Mouse (Mus musculus) neural tube, embryonic 11.5 days (tissue): ENCODE results near the gene Dgkg. TPM values are rescaled to one million over a fixed set of nuclear protein-coding genes. Genes with fewer than 3 reads are reported as not detected.

ENCODE experiments used
- ATAC-seq: fragments of 200-750 bp; cut with Nextera tagmentation; 2 replicates; pipeline ENCODE4 v1.8.0; 2017; ENCODE audit warnings: moderate number of reproducible peaks, mild to moderate bottlenecking, moderate TSS enrichment, moderate library complexity; ENCODE audit not compliant: insufficient read depth, low FRiP score, low TSS enrichment
- DNase-seq: peaks from one replicate; pipeline ENCODE4 v3.0.0-alpha.2; 2015; ENCODE audit warnings: low spot score
- H3K27ac ChIP-seq: fragments of 300-500 bp; sonication (generic); 2 replicates; pipeline ENCODE4 v1.5.1; 2014; ENCODE audit warnings: low read depth, mild to moderate bottlenecking, low read length
- H3K27me3 ChIP-seq: fragments of 300-500 bp; sonication (generic); 2 replicates; pipeline ENCODE4 v1.6.1; 2014; ENCODE audit warnings: mild to moderate bottlenecking, low read length, mixed read lengths; ENCODE audit not compliant: control insufficient read depth, insufficient read depth
- H3K36me3 ChIP-seq: fragments of 300-500 bp; sonication (generic); 2 replicates; pipeline ENCODE4 v1.6.1; 2014; ENCODE audit warnings: mild to moderate bottlenecking, low read length, moderate library complexity, mixed read lengths; ENCODE audit not compliant: control insufficient read depth, insufficient read depth
- H3K4me1 ChIP-seq: fragments of 300-500 bp; sonication (generic); 2 replicates; pipeline ENCODE4 v1.6.1; 2014; ENCODE audit warnings: low read length, mixed read lengths; ENCODE audit not compliant: control insufficient read depth, insufficient read depth
- H3K4me2 ChIP-seq: fragments of 300-500 bp; sonication (generic); 2 replicates; pipeline ENCODE4 v1.6.1; 2014; ENCODE audit warnings: low read depth, mild to moderate bottlenecking, moderate library complexity
- H3K4me3 ChIP-seq: fragments of 300-500 bp; sonication (generic); 2 replicates; pipeline ENCODE4 v1.5.1; 2014; ENCODE audit warnings: low read depth, low read length
- H3K9ac ChIP-seq: fragments of 300-500 bp; sonication (generic); 2 replicates; pipeline ENCODE4 v1.6.1; 2014; ENCODE audit warnings: mild to moderate bottlenecking, low read length
- H3K9me3 ChIP-seq: fragments of 300-500 bp; sonication (generic); 2 replicates; pipeline ENCODE4 v1.6.1; 2016; ENCODE audit warnings: low read length; ENCODE audit not compliant: control insufficient read depth
- WGBS: fragments of 180-500 bp; shearing (Covaris S2); extraction: QIAGEN DNeasy Blood & Tissue Kit; methylation state at CpG from one replicate; pipeline ENCODE4 v1.1.7; 2014; 5-methylcytosine and 5-hydroxymethylcytosine counted together
- polyA plus RNA-seq: library from polyadenylated mRNA; unstranded; fragments of >200 nt; fragmentation: Nextera tagmentation; extraction: Ambion mirVana; gene quantifications from 2 replicates; pipeline ENCODE4 v1.2.1, GENCODE M21; 2014

The Dgkg gene
- polyA plus RNA-seq, 1 experiment from 2014 or later, result 0.08 TPM

DNA sequence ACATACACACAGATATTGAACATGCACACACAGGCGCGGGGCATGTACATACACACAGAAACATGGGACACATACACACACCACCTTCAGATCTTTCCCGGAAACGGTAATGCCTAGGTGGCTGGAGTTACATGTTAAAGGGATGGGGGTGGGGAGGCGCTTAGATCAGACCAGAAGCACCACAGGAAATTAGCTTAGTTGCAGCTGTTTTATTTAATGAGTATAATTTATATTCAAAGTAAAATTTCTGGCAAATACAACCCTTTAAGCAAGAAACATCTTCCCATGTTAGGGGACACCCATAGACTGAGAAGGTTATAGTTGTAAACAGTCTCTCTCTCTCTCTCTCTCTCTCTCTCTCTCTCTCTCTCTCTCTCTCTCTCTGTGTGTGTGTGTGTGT is 1.8 kb downstream of the Dgkg start:
- H3K9me3 ChIP-seq, result no peaks in the 10 kb centered on the region
- no peak for DNase-seq
- WGBS, result 75% methylated on average over 5 of the region's 5 CpGs
- no peak for ATAC-seq
- H3K27me3 ChIP-seq, result peaks cover 24% of the 10 kb centered on the region
- no peak overlapping the region for H3K27ac ChIP-seq
- H3K36me3 ChIP-seq, result no peaks in the 10 kb centered on the region
- 0 out of 2 replicates have a peak, but pooled peaks cover 8% of the 10 kb centered on the region for H3K4me1 ChIP-seq
- H3K4me2 ChIP-seq, result no peak overlapping the region
- H3K9ac ChIP-seq, result no peak overlapping the region
- H3K4me3 ChIP-seq, result no peak overlapping the region

DNA sequence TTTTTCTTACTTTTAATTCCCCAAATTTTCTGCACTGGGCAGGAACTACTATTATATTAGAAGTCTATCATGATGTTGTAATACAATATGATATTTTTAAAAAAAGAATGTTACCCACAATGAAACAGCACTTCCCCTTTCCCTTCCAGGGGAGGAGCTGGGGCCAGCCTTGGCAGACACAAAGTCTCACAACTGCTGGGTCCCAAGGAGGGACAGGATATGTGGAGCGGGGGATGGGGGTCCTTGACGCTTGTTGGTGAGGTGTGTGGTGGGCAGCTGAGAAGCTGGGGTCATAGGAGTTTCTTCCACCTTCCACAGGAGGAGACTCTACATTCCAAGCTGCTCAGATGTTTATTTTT is 2.6 kb downstream of the Dgkg start:
- Histone ChIP-seq H3K36me3 (no peaks in the 10 kb centered on the region), H3K27me3 (peaks cover 24% of the 10 kb centered on the region), H3K4me3 (no peak overlapping the region), H3K4me2 (no peak overlapping the region), H3K9me3 (no peaks in the 10 kb centered on the region), H3K27ac (no peak overlapping the region), H3K9ac (no peak overlapping the region), H3K4me1 (0 out of 2 replicates have a peak, but pooled peaks cover 8% of the 10 kb centered on the region)
- no peak for ATAC-seq
- 60% methylated on average over 2 of the region's 2 CpGs for WGBS
- no peak for DNase-seq

DNA sequence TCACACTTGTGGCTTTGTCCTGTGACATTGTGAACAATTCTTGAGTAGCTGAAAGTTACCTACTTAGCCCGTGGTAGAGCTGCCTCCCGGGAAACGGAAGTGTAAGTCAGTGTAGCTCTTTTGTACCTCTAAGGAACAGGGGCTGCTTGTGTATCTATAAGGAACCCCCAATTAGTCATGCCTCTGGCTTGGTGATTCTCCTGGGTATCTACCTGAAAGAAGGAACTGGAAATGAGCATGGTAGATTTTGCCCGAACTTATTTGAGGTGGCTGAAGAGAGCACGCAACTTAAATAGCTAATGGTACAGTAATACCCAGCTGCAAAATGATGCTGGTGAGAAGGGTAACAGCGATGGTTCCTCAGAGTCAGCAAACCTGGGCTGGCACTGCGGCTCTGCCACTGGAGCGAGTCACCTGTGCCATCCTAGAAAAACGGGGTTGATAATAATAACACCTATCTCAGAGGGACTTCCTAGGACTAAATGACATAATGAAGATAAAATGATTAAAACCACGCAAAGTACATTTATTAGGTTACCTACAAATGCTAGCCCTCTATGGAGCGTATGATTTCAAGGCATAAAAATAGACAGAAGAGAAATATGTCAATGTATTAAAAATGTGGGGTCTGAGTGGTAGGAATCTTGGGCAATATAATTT is 3.1 kb downstream of the Dgkg start:
- H3K9ac ChIP-seq, result no peak overlapping the region
- peaks cover 24% of the 10 kb centered on the region for H3K27me3 ChIP-seq
- H3K27ac ChIP-seq, result no peak overlapping the region
- DNase-seq, result no peak
- no peaks in the 10 kb centered on the region for H3K36me3 ChIP-seq
- H3K4me3 ChIP-seq, result no peak overlapping the region
- H3K4me1 ChIP-seq, result 0 out of 2 replicates have a peak, but pooled peaks cover 8% of the 10 kb centered on the region
- WGBS, result 89% methylated on average over 11 of the region's 11 CpGs
- no peak overlapping the region for H3K4me2 ChIP-seq
- no peaks in the 10 kb centered on the region for H3K9me3 ChIP-seq
- no peak for ATAC-seq

DNA sequence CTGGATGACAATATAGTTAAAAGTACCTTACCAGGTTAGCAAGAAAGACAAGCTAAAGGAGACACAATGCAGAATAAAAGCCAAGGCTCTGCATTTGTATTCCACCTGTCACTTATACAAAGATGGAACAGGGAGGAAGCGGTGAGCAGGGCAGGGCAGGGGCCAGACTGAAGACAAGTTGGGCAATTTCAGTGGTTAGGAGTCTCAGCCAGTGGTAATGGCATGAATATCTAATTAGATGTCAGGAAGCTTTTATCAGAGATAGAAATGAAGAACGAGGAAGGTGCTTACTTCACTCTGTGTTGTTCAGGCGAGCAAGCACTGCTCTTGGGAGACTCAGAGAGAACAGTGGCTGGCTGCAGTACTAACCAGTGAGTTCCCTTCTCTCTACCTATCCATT is 5.8 kb downstream of the Dgkg start:
- H3K36me3 ChIP-seq, result no peaks in the 10 kb centered on the region
- no peak overlapping the region for H3K4me2 ChIP-seq
- no peaks in the 10 kb centered on the region for H3K9me3 ChIP-seq
- no peak for ATAC-seq
- H3K27me3 ChIP-seq, result peaks cover 11% of the 10 kb centered on the region
- H3K27ac ChIP-seq, result no peak overlapping the region
- no peak for DNase-seq
- no peak overlapping the region for H3K9ac ChIP-seq
- 65% methylated on average over 3 of the region's 3 CpGs for WGBS
- 0 out of 2 replicates have a peak, but pooled peaks cover 5% of the 10 kb centered on the region for H3K4me1 ChIP-seq
- H3K4me3 ChIP-seq, result no peak overlapping the region

DNA sequence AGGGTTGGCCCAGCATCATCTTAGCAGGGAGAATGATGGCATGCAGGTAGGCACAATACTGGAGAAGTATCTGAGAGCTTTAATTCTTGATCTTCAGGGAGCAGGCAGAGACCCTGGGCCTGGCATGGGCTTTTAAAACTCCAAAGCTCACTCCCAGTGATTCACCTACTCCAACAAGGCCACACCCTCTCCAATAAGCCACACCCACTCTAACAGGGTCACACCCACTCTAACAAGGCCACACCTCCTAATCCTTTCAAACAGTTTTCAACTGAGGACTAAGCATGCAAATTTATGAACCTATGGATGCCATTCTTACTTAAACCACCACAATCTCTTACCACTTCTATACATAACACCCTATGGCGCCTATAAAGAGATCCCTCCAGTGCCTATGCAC is 11.8 kb downstream of the Dgkg start:
- WGBS, result 85% methylated on average over 1 of the region's 1 CpGs
- no peak overlapping the region for H3K27ac ChIP-seq
- no peak for DNase-seq
- H3K27me3 ChIP-seq, result no peaks in the 10 kb centered on the region
- H3K4me3 ChIP-seq, result no peak overlapping the region
- no peaks in the 10 kb centered on the region for H3K36me3 ChIP-seq
- no peaks in the 10 kb centered on the region for H3K4me1 ChIP-seq
- H3K9ac ChIP-seq, result no peak overlapping the region
- ATAC-seq, result no peak
- no peaks in the 10 kb centered on the region for H3K9me3 ChIP-seq
- H3K4me2 ChIP-seq, result no peak overlapping the region

- ATAC-seq, result no peak
- H3K9ac ChIP-seq, result no peak overlapping the region
- no peaks in the 10 kb centered on the region for H3K4me1 ChIP-seq
- no peaks in the 10 kb centered on the region for H3K9me3 ChIP-seq
- H3K4me2 ChIP-seq, result no peak overlapping the region
- 71% methylated on average over 8 of the region's 8 CpGs for WGBS
- H3K4me3 ChIP-seq, result no peak overlapping the region
- H3K27ac ChIP-seq, result no peak overlapping the region
- no peaks in the 10 kb centered on the region for H3K27me3 ChIP-seq
- H3K36me3 ChIP-seq, result no peaks in the 10 kb centered on the region
- no peak for DNase-seq
These were observed 13.6 kb downstream of the Dgkg start for GRCm38 (mm10) chr16:22643460-22643859.

GRCm38 (mm10) chr16:22642953-22643352 is 14.1 kb downstream of the Dgkg start:
- Histone ChIP-seq H3K4me2 (no peak overlapping the region), H3K27me3 (no peaks in the 10 kb centered on the region), H3K9me3 (no peaks in the 10 kb centered on the region), H3K36me3 (no peaks in the 10 kb centered on the region), H3K9ac (no peak overlapping the region), H3K4me1 (no peaks in the 10 kb centered on the region), H3K4me3 (no peak overlapping the region), H3K27ac (no peak overlapping the region)
- no peak for DNase-seq
- 87% methylated on average over 6 of the region's 6 CpGs for WGBS
- ATAC-seq, result no peak

DNA sequence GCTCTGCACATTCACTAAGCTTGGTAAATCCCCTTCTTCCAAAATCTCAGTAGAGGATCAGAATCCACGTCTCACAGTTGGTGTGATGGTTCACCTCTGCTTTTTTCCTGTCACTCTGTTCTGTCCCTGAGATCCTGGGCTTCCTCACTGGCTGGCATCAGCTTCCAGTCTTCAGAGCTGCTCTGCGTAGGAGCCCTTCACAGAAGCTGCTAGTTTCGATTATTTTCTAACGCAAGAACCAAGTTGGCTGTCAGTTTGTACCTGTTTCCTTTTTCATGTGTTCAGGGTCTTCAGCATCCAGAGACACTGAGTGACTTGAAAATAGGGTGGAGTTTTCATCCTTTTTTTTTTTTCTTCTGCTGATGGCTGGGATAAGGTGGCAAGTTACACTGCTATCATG is 15.0 kb downstream of the Dgkg start:
- Histone ChIP-seq H3K4me3 (no peak overlapping the region), H3K27me3 (no peaks in the 10 kb centered on the region), H3K9ac (no peak overlapping the region), H3K27ac (no peak overlapping the region), H3K36me3 (no peaks in the 10 kb centered on the region), H3K4me2 (no peak overlapping the region), H3K4me1 (no peaks in the 10 kb centered on the region), H3K9me3 (no peaks in the 10 kb centered on the region)
- DNase-seq, result no peak
- WGBS, result 78% methylated on average over 4 of the region's 4 CpGs
- ATAC-seq, result no peak

DNA sequence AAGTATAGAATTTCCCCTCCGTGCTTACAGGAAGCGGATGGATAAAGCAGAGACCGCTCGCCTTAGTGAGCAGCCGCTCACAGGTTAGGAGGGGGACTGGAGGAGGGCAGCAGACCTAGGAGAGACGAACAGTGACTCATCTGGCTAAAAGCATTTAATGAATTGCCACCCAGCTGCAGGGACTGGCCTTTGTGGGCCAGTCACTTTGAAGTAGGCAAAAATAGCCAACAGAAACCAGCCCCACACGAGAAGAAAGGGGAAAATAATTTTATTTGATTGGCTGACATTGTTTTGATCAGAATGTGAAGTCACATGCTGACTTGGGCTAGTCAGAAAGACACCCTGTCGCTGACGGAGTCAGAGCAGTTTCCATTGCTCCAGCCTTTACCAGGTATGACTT is 15.4 kb downstream of the Dgkg start:
- no peaks in the 10 kb centered on the region for H3K4me1 ChIP-seq
- no peak overlapping the region for H3K9ac ChIP-seq
- H3K27me3 ChIP-seq, result no peaks in the 10 kb centered on the region
- no peak for ATAC-seq
- H3K36me3 ChIP-seq, result no peaks in the 10 kb centered on the region
- no peak overlapping the region for H3K4me3 ChIP-seq
- H3K9me3 ChIP-seq, result no peaks in the 10 kb centered on the region
- no peak overlapping the region for H3K4me2 ChIP-seq
- no peak for DNase-seq
- H3K27ac ChIP-seq, result no peak overlapping the region
- 45% methylated on average over 9 of the region's 9 CpGs for WGBS
